Mouse (Mus musculus) frontal cortex, adult (tissue): ENCODE measurements around the gene Apoc1.
A peak's percentile ranks its signal among the peaks of the same experiment; 100 is the strongest.

ENCODE experiments used
- ATAC-seq: cut with Nextera tagmentation; 2 replicates; pipeline ENCODE4 v1.9.2; 2017; ENCODE audit warnings: mild to moderate bottlenecking, moderate library complexity, mixed read lengths; ENCODE audit not compliant: low TSS enrichment

The Apoc1 gene

DNA sequence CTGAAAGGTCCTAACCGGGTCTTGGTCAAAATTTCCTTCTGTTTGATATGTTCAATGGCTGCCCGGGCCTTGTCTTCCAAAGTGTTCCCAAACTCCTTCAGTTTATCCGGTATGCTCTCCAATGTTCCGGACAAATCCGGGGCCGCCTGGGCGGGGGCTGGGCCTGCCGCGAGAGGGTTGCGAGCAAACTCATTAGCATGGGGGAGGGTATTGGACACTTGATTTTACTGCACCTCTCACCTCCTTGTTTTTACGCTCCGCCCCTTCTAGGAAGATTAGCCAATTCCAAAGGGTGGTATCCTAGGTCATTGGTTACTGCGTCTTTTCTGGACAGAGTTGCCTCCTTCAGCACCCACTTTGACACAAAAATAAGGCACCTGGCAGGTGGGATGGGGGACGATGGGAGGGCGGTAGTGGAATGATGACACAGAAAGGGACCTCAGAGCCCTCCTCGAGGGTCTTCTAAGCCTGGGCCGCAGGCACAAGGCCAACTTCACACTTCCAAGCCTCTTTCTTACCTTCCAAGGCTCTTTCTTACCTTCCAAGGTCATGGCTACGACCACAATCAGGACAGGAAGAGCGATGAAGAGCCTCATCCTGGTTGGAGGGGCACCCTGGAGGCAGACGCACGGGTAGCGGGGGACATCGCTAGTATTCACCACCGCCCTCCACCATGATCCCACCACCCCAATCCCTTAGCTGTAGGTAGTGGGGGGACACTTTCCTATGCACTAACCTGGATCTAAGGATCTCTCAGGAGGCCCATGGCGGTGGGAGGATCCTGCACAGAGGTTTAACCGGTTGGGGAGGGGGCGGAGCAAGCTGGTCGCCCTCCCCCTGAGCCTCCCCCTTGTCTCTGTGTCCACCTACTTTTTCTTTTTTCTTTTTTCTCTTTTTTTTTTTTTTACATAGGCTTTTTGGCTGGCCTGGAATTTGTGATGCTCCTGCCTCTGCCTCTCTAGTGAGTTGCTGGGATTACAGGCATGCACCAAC is at the start of gene Apoc1:
Gene Apoc1 (minus strand): TSS at position 788 of the 993 bp plus-strand sequence.
- ATAC-seq: no peak

DNA sequence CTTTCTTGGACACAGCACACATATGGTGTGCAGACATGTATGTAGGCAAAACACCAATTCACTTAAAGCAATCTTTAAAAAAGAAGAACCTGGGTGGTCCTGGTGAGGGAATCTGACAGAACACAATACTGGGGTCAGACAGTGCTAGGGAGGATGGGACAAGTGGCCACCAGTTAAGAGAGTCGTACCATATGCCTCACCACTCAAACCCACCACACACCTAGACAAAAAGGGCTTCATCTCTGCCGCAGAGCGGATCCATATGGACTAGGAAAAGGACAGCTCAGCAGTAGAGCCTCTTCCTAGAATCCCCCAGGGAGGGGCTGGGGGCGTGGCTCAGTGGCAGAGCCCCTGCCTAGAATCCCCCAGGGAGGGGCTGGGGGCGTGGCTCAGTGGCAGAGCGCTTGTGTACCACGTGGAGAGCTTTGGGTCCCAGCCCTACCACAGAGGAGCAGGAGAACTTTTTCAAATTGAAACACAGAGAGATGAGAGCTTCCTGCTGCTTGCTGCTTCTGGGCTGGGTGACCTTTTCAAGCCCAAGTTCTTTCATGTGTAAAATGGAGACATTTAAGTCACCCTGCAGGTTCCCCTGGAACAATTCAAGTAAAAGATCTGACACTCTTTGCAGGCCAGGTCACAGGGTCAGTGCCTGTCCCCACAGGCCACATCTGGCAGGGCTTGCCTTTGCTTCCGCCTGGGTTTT is 49.0 kb upstream of the Apoc1 start:
- no peak for ATAC-seq

DNA sequence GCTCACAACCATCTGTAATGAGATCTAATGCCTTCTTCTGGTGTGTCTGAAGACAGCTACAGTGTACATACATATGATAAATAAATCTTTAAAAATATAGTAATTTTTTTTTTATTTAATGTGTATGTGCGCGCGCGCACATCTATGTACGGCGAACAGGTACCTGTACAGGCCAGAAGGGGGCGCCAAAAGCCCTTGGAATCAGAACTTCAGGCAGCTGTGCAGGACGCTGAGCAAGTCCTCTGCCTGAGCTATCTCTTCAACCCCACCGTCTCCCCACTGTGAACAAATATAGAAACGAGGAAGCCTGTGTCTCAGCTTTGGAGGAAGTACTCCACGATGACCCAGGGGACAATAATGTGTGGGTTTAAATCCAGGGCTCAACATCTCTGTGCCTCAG is 47.8 kb upstream of the Apoc1 start:
- ATAC-seq: no peak

DNA sequence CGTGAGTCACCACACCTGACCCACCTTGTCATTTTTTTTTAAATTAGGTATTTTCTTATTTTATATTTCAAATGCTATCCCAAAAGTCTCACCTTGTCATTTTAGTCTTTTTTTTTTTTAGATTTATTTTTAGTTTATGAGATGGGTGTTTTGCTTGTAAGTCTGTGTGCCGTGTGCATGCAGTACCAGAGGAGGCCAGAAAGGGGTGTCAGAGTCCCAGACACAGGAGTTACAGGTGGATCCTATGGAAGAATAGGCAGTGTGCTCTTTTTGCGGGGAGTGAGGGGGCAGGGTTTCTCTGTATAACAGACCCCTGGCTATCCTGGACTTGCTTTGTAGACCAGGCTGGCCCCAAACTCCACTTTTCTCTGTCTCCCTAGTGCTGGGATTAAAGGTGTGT is 46.3 kb upstream of the Apoc1 start:
- ATAC-seq: no peak

DNA sequence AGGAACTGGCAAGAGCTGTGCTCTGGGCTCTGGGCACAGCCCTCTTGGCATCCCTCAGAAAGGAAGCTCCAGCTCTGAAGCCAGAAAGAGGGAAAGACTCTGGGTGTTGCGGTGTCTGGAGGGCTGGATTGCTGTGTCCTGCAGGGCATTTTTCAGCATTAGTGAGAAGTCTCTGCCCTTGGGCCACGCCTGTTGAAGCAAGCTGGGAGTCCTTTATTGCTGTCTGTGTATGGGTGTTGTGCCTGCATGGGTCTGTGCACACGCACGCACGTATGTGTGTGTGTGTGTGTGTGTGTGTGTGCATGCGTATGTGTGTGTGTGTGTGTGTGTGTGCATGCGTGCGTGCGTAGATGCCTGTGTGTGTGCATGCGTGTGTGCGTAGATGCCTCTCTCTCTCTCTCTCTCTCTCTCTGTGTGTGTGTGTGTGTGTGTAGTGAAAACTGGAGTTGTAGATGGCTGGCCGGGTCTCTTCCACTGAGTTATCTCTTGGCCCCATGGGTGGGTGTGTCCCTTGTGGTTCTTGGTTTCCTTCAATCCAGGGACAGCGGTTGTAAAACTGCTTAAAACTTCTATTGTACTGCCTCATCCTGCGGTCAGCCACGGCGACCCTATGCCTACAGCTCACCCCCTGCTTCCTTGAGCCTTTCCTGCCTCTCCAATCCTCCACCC is 44.1 kb upstream of the Apoc1 start:
- no peak for ATAC-seq

DNA sequence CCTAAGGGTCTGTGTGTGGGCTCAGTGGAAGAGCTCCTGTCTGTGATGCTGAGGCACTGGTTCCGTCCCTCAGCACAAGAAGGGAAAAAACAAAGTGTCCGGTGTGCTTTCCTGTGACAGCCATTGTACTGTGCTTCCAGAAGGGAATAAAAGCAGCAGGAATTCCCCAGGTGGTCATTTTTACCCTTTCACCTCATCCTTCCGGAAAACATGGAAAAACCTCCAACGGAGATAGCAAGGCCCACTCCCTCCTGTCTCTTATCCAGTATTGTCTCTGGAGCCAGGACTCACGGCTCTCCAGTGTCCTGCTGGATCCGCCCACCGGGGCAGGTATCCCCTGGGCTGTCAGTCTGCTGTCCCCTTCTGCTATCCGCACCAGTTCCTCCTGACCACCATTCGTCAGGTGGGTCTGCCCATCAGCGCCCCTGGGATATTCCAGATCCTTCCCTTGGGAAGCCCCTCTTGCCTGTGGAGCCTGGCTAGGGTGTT is 41.8 kb upstream of the Apoc1 start:
- ATAC-seq: no peak

DNA sequence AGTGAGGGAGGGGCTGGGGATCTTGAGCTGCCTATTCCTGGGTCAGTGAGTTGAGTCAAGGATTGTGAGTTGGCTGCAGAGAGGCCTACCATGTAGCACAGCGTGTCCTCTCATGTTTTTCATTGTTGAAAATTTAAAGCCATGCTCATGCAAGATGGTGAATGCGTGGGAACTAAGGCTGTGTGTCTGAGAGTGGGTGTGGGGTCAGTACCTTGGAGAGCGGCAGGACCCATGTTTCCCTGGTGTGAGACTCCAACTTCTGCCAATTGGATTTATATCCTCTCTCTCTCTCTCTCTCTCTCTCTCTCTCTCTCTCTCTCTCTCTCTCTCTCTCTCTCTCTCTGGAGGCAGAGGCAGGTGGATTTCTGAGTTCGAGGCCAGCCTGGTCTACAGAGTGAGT is 34.1 kb upstream of the Apoc1 start:
- ATAC-seq: no peak

DNA sequence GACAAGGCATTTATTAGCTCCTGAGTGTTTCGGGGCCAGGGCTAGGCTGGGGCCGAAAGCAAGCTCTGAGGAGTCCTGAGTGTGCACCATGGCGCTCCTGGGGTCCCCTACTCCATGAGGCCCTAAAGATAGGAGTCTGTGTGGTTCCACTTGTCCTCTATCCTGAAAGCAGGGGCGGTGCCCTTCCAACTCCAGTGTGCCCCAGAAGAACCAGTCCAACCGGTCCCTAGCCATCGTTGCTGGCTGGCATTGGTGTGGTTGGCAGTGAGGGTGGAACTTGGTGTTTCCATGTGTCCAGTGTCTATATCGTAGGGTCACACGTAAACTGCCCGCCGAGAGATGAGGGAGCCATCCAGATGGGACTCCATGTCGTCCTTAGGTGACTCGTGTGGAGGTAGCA is 31.7 kb upstream of the Apoc1 start:
- no peak for ATAC-seq

DNA sequence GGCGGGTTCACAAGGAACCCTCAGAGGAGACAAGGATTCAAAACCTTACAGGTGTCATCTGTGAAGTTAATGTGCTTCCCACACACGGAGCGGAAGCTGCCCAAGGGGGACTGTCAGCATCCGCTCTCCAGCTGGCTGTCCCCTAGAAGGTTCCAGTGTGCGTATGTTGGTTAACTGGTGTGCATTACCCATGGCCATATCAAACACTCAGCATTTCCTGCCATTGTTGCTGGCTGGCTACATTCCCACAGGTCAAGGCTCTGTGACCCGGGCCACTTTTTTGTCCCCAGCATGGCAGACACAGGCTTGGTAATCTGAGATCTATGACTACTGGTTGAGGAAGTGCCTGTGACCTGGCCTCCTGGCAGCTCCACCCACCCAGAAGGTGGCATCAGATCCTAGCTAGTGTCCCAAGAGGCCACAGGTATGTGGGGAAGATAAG is 30.3 kb upstream of the Apoc1 start:
- ATAC-seq: no peak

DNA sequence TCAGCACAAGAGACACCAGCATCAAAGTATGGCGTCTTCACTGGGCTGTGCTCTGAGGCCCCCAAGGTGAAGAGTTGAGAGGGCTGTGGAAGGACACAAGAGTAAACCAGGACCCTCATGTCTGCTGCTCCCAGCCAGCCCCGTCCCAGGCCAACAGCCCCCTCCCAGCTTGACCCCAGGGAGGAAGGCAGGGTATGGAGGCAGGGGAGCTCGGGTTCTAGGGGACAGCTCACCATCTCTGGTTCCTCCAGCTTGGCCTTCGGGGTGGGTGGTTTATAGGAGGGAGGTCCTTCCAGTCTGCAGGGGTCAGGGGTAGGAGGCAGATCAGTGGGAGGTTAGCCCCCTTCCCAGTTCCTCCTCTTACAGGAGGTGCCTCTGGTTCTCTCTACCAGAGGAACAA is 26.7 kb upstream of the Apoc1 start:
- no peak for ATAC-seq

DNA sequence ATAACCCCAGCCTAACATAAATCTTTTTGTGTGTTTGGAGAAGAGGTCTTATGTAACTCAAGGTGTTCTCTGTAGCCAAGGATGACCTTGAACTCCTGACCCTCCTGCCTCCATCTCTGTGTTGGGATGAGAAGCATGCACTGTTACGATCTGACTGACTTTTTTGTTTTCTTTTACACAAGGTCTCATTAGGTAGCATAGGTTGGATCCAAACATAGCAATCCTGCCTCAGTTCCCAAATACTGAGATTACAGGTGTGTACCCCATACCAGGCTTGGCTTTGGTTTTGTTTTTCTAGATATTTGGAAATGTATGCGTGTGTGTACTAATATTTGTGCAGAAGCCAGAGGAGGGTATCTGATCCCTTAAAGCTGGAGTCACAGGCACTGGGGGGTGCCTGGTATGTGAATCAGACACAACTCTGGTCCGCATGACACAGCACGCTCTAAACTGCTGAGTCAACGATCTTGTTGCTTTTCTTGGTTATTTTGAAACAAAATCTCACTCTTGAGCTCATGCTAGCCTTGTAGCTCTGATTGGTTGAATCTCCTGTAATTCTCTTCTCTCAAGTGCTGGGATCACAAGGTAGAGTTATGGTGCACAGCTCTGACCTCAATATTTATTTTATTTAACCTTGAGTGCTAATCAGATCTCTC is 26.0 kb upstream of the Apoc1 start:
- no peak for ATAC-seq

DNA sequence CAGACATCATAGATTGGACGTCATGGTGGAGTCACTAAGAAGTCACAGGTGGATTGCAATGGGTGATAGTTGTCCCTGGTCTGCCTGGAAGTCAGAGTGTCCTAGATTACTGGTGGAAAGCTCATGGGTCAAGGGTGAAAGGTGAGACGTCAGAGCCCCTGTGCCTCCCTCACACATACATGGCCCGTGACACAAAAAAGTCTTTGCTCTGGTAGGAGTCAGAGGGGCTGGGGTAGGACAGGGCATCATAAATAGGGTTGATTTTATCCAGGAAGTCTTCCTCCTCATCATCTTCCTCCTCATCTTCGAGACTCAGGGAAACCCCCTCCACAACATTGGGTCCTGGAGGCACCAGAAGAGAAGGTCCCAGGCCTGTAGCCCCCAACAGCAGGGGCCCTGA is 24.9 kb upstream of the Apoc1 start:
- ATAC-seq: no peak

DNA sequence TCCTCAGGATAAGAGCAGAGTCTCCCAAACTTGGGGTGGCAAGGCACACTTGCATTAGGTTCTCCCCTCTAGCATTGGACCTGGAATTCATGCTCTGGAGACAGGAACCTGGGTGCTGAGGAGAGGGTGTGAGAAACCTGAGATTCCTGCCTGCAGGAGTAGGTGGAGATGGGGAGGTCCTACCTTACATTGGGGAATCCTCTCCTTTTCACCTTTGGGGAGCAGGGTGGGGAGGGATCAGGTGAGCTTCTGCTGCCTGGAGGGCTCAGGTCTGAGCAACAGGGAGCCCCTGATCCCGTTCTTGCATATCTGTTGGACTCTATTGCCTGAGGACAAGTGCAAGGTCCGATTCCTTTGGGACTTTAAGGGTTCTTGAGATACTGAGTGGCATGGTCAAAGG is 24.4 kb upstream of the Apoc1 start:
- no peak for ATAC-seq

DNA sequence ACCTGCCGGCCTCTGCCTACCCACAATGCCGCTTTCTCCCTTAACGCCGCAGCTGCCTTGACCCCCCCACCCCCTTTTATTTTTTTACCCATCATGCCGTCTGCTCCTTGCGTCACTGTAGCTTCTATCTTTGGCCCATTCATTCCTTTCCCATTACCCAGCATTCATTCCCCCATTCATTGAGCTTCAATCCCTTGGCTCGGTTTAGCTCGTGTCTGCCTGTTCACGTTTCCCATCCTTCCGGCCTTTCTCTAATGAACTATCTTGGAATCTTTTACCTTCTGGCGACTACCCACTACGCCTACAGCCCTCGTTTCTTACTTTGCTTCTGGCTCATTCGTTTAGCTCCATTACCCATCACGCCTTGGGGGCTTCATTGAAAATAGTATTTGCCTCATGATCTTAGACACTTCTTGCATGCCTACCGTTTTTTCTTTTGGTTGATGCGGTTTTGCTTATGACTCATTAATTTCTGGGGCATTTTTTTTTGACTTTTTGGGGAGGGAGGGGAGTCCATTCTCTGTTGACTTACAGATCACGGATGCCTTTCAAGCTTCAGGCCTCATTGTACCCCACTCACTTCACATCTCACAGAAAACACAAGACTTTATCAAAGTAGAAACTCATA is 23.7 kb upstream of the Apoc1 start:
- peak; percentile 49; the same call in 1 of the 2 replicates for ATAC-seq

DNA sequence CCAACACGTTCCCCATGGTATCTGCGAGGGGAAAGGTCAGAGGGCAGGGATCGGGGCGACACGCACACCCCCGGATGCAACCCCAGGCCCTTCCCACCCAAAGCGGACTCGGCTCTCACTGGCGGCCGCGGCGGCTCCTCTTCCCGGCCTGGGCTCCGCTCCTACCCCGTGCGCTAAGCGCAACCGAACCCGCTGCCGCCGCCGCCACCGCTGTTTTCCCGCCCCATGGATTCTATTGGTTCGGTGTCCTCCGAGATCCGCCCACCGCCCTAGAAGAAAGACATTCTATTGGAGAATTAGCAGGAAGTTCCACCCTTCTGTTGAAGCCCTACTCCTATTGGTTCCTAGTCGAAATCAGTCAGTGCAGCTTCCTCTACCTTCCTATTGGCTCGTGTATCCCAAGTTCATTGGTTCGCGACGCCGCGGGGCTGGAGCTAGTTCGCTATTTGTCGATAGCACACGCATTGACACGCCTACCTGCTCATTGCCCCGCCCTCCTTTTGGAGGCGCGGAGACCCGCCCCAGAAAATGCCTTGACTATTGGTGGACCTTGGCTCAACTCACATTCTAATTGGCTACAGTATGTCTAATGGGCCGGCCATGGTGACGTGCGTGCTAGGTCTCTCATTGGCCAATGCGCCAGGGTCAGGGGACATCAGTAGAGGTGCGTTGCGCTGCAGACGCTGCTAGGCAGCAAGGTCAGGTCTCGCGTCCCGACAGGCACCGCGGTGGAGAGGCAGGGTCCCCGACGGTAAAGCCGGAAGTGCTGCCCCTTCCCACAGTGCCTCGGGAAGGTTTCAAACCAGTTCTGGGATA is 23.0 kb upstream of the Apoc1 start, which contains the start of gene Tomm40:
Gene Tomm40 (minus strand): TSS at position 200 of the 816 bp plus-strand sequence.
- peak; percentile 93 for ATAC-seq

DNA sequence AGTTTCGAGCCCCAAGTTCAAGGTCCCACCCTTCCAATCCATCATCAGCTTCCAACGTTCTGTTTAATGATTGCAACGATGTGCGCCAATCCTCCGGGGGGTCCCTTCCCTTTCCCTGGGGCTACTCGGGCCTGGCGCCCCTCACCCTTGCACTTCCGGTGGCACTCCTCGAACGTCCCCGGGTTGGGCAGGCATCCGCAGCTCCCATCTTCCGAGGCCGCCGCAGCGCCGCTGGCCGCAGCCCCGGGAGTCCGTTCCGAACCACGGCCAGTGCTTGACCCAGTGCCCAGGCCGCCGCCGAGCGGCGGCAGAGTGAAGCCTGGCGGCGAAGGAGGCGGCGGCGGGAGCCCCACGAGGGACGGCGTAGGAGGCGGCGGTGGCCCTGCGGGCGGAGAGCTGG is 22.4 kb upstream of the Apoc1 start:
- no peak for ATAC-seq

DNA sequence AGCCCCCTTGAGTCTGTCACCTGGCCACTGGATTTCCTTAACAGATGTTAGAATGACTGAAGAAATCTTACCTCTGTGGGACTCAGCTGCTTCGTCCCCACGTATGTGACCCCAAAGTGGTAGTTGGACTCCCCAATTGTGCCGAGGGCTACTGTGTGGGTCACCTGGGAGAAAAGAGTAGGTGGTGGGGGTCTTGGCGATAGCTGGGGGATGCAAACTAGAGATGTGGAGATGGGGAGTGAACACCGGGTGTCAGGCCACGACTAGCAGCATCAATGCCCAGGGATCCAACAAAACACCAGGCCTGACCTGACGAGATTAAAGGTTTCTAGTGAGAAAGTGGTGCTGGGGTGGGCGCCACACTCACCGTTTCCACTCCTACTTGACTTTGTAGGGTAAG is 21.1 kb upstream of the Apoc1 start:
- ATAC-seq: no peak

DNA sequence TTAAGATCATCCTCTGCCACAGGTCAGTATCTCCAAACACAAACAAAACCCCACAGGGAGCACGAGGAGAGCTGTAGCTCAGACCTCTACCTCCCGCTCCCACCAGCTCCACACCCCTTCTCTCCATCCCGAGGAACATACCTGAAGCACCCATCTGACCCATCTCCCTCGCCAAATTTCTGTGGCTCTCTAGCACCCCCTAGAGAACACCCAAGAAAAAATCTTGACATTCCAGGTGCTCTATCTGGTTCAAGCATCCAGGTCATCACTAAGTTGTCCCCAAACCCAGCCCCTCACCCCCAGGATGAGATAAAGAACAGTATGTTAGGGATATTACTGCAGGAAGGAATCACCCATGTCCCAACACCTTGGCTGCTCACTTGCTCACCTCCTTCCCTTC is 20.7 kb upstream of the Apoc1 start:
- no peak for ATAC-seq

DNA sequence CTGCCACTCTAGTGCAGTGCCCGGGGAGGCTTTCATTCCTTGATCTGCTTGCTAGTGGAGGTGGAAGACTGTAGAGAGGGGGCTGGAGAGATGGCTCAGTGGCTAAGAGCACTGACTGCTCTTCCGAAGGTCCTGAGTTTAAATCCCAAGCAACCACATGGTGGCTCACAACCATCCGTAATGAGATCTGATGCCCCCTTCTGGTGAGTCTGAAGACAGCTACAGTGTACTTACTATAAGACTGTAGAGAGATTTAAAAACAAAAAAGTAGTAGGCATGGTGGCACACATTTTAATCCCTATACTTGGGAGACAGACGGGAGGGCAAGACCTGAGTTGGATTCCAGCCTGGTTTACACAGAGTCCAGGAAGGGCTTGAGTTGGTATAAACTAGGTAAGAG is 20.0 kb upstream of the Apoc1 start:
- ATAC-seq: no peak

DNA sequence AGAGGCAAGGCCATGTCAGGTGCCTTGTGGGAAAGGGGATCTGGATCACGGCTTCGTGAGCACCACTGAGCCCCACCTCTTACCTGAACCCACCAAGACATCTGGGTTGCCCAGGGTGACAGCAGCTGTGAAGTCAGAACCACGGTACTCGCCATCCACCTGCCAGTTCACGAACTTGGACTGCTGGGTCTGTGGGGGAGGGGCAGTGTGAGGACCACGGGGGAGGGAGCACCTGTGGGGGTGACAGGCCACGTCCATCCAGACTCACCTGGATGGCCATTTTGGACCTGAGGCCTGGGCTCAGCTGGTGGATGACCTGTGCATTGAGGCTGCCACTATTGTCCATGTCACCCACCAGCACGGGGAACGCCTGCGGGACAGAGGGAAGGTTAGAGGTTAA is 18.2 kb upstream of the Apoc1 start:
- no peak for ATAC-seq
